10 mouse cellular contexts compared by ENCODE assay signal in the genomic region with DNA sequence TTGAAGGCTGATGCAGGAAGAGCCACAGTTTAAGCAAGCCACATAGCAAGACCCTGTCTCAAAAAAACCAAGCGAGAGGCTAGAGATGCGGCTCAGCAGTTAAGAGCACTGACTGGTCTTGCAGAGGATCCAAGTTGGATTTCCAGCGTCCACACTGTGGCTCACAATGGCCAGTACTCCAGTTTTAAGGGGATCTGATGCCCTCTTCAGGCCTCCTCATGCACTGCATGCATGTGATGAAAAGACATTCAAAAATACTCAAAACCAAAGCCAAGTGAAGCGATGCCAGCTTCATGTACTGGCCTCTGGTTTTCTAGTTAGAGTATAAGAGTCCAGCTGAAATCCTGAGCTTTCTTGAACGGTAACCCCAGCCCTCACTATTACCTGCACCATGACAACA. TPM values are rescaled to one million over a fixed set of nuclear protein-coding genes. Genes with fewer than 3 reads are reported as not detected.
DNase-seq lines count a peak whose midpoint lies in the region; ATAC-seq and TF ChIP-seq lines count a peak whose summit lies in the region.
"Had no signal": no experiment of that assay in that cellular context is flagged by ENCODE, and none has a peak within 500 bp of the region (broad histone marks: within the 10 kb centered on the region; RNA-seq: fewer than 3 reads in every experiment).

No protein-coding gene starts in this region.

- no peak for ATAC-seq in kidney, postnatal 0 days (replicated peaks; ENCODE audit: low FRiP score, low read depth)
- 0 out of 2 replicates have a peak, but pooled peaks have one; percentile 37 for ATAC-seq in megakaryocyte progenitor cell, adult 5-6 weeks (replicated peaks; ENCODE audit: poor library complexity)

- H3K36me3 ChIP-seq in kidney, postnatal 0 days (ENCODE audit: insufficient read depth, low read length): peaks cover 16% of the 10 kb centered on the region; the same call in 1 of the 2 replicates

- no peak overlapping the region for H3K4me2 ChIP-seq in kidney, postnatal 0 days (ENCODE audit: low read length)
- H3K4me2 ChIP-seq: hindbrain, embryonic 15.5 days had no signal

- WGBS in kidney, postnatal 0 days: 89% methylated on average over 5 of the region's 5 CpGs

- H3K27me3 ChIP-seq in kidney, postnatal 0 days (ENCODE audit: insufficient read depth, low read length): no peaks in the 10 kb centered on the region
- H3K27me3 ChIP-seq: hindbrain, embryonic 15.5 days had no signal

- H3K4me3 ChIP-seq in kidney, postnatal 0 days (replicated peaks; ENCODE audit: low read depth, low read length): no peak overlapping the region
- H3K4me3 ChIP-seq: hindbrain, embryonic 15.5 days had no signal

- no peak for DNase-seq in kidney, postnatal 0 days (ENCODE audit: low spot score)
- no peak for DNase-seq in kidney, adult 18-20 months
- peak; percentile 24 to 29 for DNase-seq in B cell, adult 2 months
- DNase-seq in ES-CJ7 (ENCODE audit: low read depth, low spot score): peak; percentile 53
- no peak for DNase-seq in right cerebral cortex, adult 2 months (ENCODE audit: low spot score in 2 of 2)
- DNase-seq in embryo, embryonic 10 days (ENCODE audit: low spot score): no peak
- DNase-seq: cerebellum, adult 8-10 months; right cerebral cortex, postnatal 25 days had no signal

- no peak overlapping the region for H3K27ac ChIP-seq in kidney, postnatal 0 days
- H3K27ac ChIP-seq: hindbrain, embryonic 15.5 days had no signal

- no peaks in the 10 kb centered on the region for H3K9me3 ChIP-seq in kidney, postnatal 0 days (replicated peaks; ENCODE audit: low read length)
- H3K9me3 ChIP-seq: hindbrain, embryonic 15.5 days had no signal

- peaks cover 13% of the 10 kb centered on the region for H3K4me1 ChIP-seq in kidney, postnatal 0 days (replicated peaks; ENCODE audit: insufficient read depth, low read length)

- no peak overlapping the region for H3K9ac ChIP-seq in kidney, postnatal 0 days (ENCODE audit: low read depth, low read length)
- H3K9ac ChIP-seq: hindbrain, embryonic 15.5 days had no signal

- peak; percentile 39 for TF ChIP-seq CTCF in kidney, postnatal 0 days (IDR thresholded peaks at IDR 0.05; ENCODE audit: low read depth)

RNA-seq across cellular contexts. Expression of a gene that starts 5.7 kb away (rescaled TPM):
- 100.0 and 111 TPM in 2 replicates for polyA plus RNA-seq in kidney, postnatal 0 days (2015; fragmentation: Nextera tagmentation; extraction: Ambion mirVana)
- total RNA-seq in megakaryocyte progenitor cell, adult 5-6 weeks (2015): 46.0 and 52.2 TPM in 2 replicates
- total RNA-seq in megakaryocyte progenitor cell, adult 5-6 weeks (2017): 76.3 and 87.6 TPM in 2 replicates

RNA-seq across cellular contexts. Expression of a gene that starts 6.8 kb away (rescaled TPM):
- polyA plus RNA-seq in kidney, postnatal 0 days (2015; fragmentation: Nextera tagmentation; extraction: Ambion mirVana): 30.6 and 33.0 TPM in 2 replicates
- total RNA-seq in megakaryocyte progenitor cell, adult 5-6 weeks (2015): 12.9 and 14.9 TPM in 2 replicates
- total RNA-seq in megakaryocyte progenitor cell, adult 5-6 weeks (2017): 6.6 and 7.0 TPM in 2 replicates

RNA-seq across cellular contexts. Expression of a gene that starts 39.8 kb away (rescaled TPM):
- polyA plus RNA-seq in kidney, postnatal 0 days (2015; fragmentation: Nextera tagmentation; extraction: Ambion mirVana): 3.5 and 4.0 TPM in 2 replicates
- total RNA-seq in megakaryocyte progenitor cell, adult 5-6 weeks (2015): 0.61 and 1.5 TPM in 2 replicates
- total RNA-seq in megakaryocyte progenitor cell, adult 5-6 weeks (2017): 0.29 and 1.8 TPM in 2 replicates

RNA-seq across cellular contexts. Expression of a gene that starts 49.0 kb away (rescaled TPM):
- 12.0 and 14.0 TPM in 2 replicates for polyA plus RNA-seq in kidney, postnatal 0 days (2015; fragmentation: Nextera tagmentation; extraction: Ambion mirVana)
- 65.8 and 66.4 TPM in 2 replicates for total RNA-seq in megakaryocyte progenitor cell, adult 5-6 weeks (2015)
- total RNA-seq in megakaryocyte progenitor cell, adult 5-6 weeks (2017): 15.3 and 17.4 TPM in 2 replicates

RNA-seq across cellular contexts. Expression of a gene that starts 51.4 kb away (rescaled TPM):
- 167 and 173 TPM in 2 replicates for polyA plus RNA-seq in kidney, postnatal 0 days (2015; fragmentation: Nextera tagmentation; extraction: Ambion mirVana)
- 41.4 and 42.1 TPM in 2 replicates for total RNA-seq in megakaryocyte progenitor cell, adult 5-6 weeks (2015)
- 148 and 184 TPM in 2 replicates for total RNA-seq in megakaryocyte progenitor cell, adult 5-6 weeks (2017)

Comparison
In these comparisons a context has a peak if more than half of its experiments do, and no peak if none do; other contexts are left out.
1. DNase-seq: peak in B cell, adult 2 months (2 of 2) and ES-CJ7 (single experiment); none in kidney, postnatal 0 days (single experiment), kidney, adult 18-20 months (single experiment), right cerebral cortex, adult 2 months (0 of 2) and embryo, embryonic 10 days (single experiment).